In genomic region chr3:91755565-91755964, GRCm38 (mm10) we compare ENCODE assay signal across 15 mouse cellular contexts.
"Had no signal": no experiment of that assay in that cellular context is flagged by ENCODE, and none has a peak within 500 bp of the region (broad histone marks: within the 10 kb centered on the region; RNA-seq: fewer than 3 reads in every experiment).

No protein-coding gene starts in this region.

- H3K27ac ChIP-seq: neural tube, embryonic 15.5 days; stomach, embryonic 15.5 days; stomach, postnatal 0 days had no signal

- H3K36me3 ChIP-seq: neural tube, embryonic 15.5 days; stomach, embryonic 15.5 days had no signal

- H3K4me3 ChIP-seq: neural tube, embryonic 15.5 days; stomach, embryonic 15.5 days had no signal

- DNase-seq: retina, postnatal 1 day; right cerebral cortex, adult 18-20 months; right cerebral cortex, postnatal 14 days; right cerebral cortex, postnatal 25 days; right cerebral cortex, postnatal 4 days; spleen, adult 18-20 months; thymus, adult 18-20 months; thymus, adult 2 months; thymus, postnatal 14 days; thymus, postnatal 25 days; thymus, postnatal 36 days; thymus, postnatal 4 days had no signal

- H3K4me1 ChIP-seq: neural tube, embryonic 15.5 days; stomach, embryonic 15.5 days had no signal

- H3K4me2 ChIP-seq: neural tube, embryonic 15.5 days; stomach, embryonic 15.5 days had no signal

- H3K9ac ChIP-seq: neural tube, embryonic 15.5 days; stomach, embryonic 15.5 days had no signal

- H3K9me3 ChIP-seq: neural tube, embryonic 15.5 days; stomach, embryonic 15.5 days had no signal

- H3K27me3 ChIP-seq: neural tube, embryonic 15.5 days; stomach, embryonic 15.5 days had no signal
